Mouse (Mus musculus): ENCODE data around the gene Slc38a1. TPM values are rescaled to one million over a fixed set of nuclear protein-coding genes. Genes with fewer than 3 reads are reported as not detected.

The Slc38a1 gene
- total and polyA plus RNA-seq, 3 experiments = 0.03 TPM; not detected in 2

GRCm38 (mm10) chr15:96576998-96577397 is 65.7 kb downstream of the Slc38a1 start:
- no peaks in the 10 kb centered on the region for H3K36me3 ChIP-seq (ENCODE audit: control insufficient read depth in 1 of 2, insufficient read depth in 2 of 2, low read length in 2 of 2)
- no peak overlapping the region for H3K9ac ChIP-seq (ENCODE audit: control insufficient read depth, low read depth, low read length, poor library complexity, severe bottlenecking)
- H3K4me3 ChIP-seq (ENCODE audit: control insufficient read depth in 1 of 2, insufficient read depth in 1 of 2, low read depth in 2 of 2, low read length in 2 of 2) = no peak overlapping the region
- DNase-seq (ENCODE audit: low read depth, low spot score) = no peak
- peaks cover 0 to 2% of the 10 kb centered on the region in 2 experiments; a peak in 2 of 4 replicates for H3K27me3 ChIP-seq (ENCODE audit: control insufficient read depth in 1 of 2, insufficient read depth in 2 of 2, low read length in 2 of 2)
- no peaks in the 10 kb centered on the region for H3K9me3 ChIP-seq (replicated peaks; ENCODE audit: insufficient read depth, low read length)
- H3K27ac ChIP-seq (ENCODE audit: control insufficient read depth, low read depth, low read length) = no peak overlapping the region
- H3K4me1 ChIP-seq (ENCODE audit: control insufficient read depth in 1 of 2, insufficient read depth in 2 of 2, low read length in 2 of 2) = no peaks in the 10 kb centered on the region
- no peaks in the 10 kb centered on the region for H3K79me2 ChIP-seq (ENCODE audit: control insufficient read depth, insufficient read depth, low read length, poor library complexity)
- TF ChIP-seq RCOR1 (IDR thresholded peaks at IDR 0.05; ENCODE audit: low read depth, low read length) (no peak), UBTF (IDR thresholded peaks at IDR 0.05; ENCODE audit: borderline replicate concordance, insufficient read depth, low read depth, low read length) (no peak), ZMIZ1 (IDR thresholded peaks at IDR 0.05; ENCODE audit: low read depth, low read length) (no peak), HCFC1 (IDR thresholded peaks at IDR 0.05; ENCODE audit: low read depth, low read length) (no peak), KAT2A (conservative IDR thresholded peaks at IDR 0.05; ENCODE audit: low read depth, low read length) (no peak), JUND (IDR thresholded peaks at IDR 0.05; ENCODE audit: low read depth, low read length) (no peak), MAX (IDR thresholded peaks at IDR 0.05; ENCODE audit: low read length) (no peak), CHD1 (IDR thresholded peaks at IDR 0.05; ENCODE audit: low read depth, low read length) (no peak)

GRCm38 (mm10) chr15:96568983-96569363 is 73.7 kb downstream of the Slc38a1 start:
- TF ChIP-seq MXI1 (IDR thresholded peaks at IDR 0.05; ENCODE audit: low read depth, low read length) = no peak
- TF ChIP-seq NELFE (IDR thresholded peaks at IDR 0.05; ENCODE audit: low read depth, low read length) = no peak
- no peak for TF ChIP-seq UBTF (IDR thresholded peaks at IDR 0.05; ENCODE audit: borderline replicate concordance, insufficient read depth, low read depth, low read length)
- TF ChIP-seq MAFK (IDR thresholded peaks at IDR 0.05; ENCODE audit: borderline replicate concordance, low read depth, low read length) = no peak
- no peak for TF ChIP-seq HCFC1 (IDR thresholded peaks at IDR 0.05; ENCODE audit: low read depth, low read length)
- no peak for TF ChIP-seq ZC3H11A (IDR thresholded peaks at IDR 0.05; ENCODE audit: low read depth, low read length)
- no peaks in the 10 kb centered on the region; a peak in 1 of 4 replicates for H3K27me3 ChIP-seq (ENCODE audit: control insufficient read depth in 1 of 2, insufficient read depth in 2 of 2, low read length in 2 of 2)
- no peaks in the 10 kb centered on the region for H3K9me3 ChIP-seq (replicated peaks; ENCODE audit: insufficient read depth, low read length)
- H3K36me3 ChIP-seq (ENCODE audit: control insufficient read depth in 1 of 2, insufficient read depth in 2 of 2, low read length in 2 of 2) = no peaks in the 10 kb centered on the region
- no peaks in the 10 kb centered on the region for H3K4me1 ChIP-seq (ENCODE audit: control insufficient read depth in 1 of 2, insufficient read depth in 2 of 2, low read length in 2 of 2)
- no peak for DNase-seq (ENCODE audit: low read depth, low spot score)
- H3K27ac ChIP-seq (ENCODE audit: control insufficient read depth, low read depth, low read length) = no peak overlapping the region
- H3K9ac ChIP-seq (ENCODE audit: control insufficient read depth, low read depth, low read length, poor library complexity, severe bottlenecking) = no peak overlapping the region
- H3K4me3 ChIP-seq (ENCODE audit: control insufficient read depth in 1 of 2, insufficient read depth in 1 of 2, low read depth in 2 of 2, low read length in 2 of 2) = no peak overlapping the region
- H3K79me2 ChIP-seq (ENCODE audit: control insufficient read depth, insufficient read depth, low read length, poor library complexity) = no peaks in the 10 kb centered on the region

GRCm38 (mm10) chr15:96568271-96568982 is 74.3 kb downstream of the Slc38a1 start:
- H3K27ac ChIP-seq (ENCODE audit: control insufficient read depth, low read depth, low read length) = no peak overlapping the region
- no peak for TF ChIP-seq HCFC1 (IDR thresholded peaks at IDR 0.05; ENCODE audit: low read depth, low read length)
- no peak for TF ChIP-seq NELFE (IDR thresholded peaks at IDR 0.05; ENCODE audit: low read depth, low read length)
- no peak for TF ChIP-seq EP300 (IDR thresholded peaks at IDR 0.05; ENCODE audit: low read depth in 1 of 2, low read length in 2 of 2)
- TF ChIP-seq USF2 (IDR thresholded peaks at IDR 0.05; ENCODE audit: borderline replicate concordance in 1 of 2, insufficient read depth in 1 of 2, low read depth in 1 of 2, low read length in 2 of 2) = no peak
- TF ChIP-seq KAT2A (conservative IDR thresholded peaks at IDR 0.05; ENCODE audit: low read depth, low read length) = no peak
- TF ChIP-seq POLR2AphosphoS5 (IDR thresholded peaks at IDR 0.05; ENCODE audit: borderline replicate concordance, low read depth, low read length) = no peak
- TF ChIP-seq MAX (IDR thresholded peaks at IDR 0.05; ENCODE audit: low read length) = no peak
- no peak for TF ChIP-seq ELF1 (IDR thresholded peaks at IDR 0.05; ENCODE audit: low read depth, low read length)
- no peak for TF ChIP-seq RAD21 (IDR thresholded peaks at IDR 0.05; ENCODE audit: low read depth, low read length)
- H3K79me2 ChIP-seq (ENCODE audit: control insufficient read depth, insufficient read depth, low read length, poor library complexity) = no peaks in the 10 kb centered on the region
- no peaks in the 10 kb centered on the region for H3K4me1 ChIP-seq (ENCODE audit: control insufficient read depth in 1 of 2, insufficient read depth in 2 of 2, low read length in 2 of 2)
- no peaks in the 10 kb centered on the region for H3K36me3 ChIP-seq (ENCODE audit: control insufficient read depth in 1 of 2, insufficient read depth in 2 of 2, low read length in 2 of 2)
- no peak overlapping the region for H3K4me3 ChIP-seq (ENCODE audit: control insufficient read depth in 1 of 2, insufficient read depth in 1 of 2, low read depth in 2 of 2, low read length in 2 of 2)
- no peak overlapping the region for H3K9ac ChIP-seq (ENCODE audit: control insufficient read depth, low read depth, low read length, poor library complexity, severe bottlenecking)
- no peak for DNase-seq (ENCODE audit: low read depth, low spot score)
- no peaks in the 10 kb centered on the region for H3K27me3 ChIP-seq (ENCODE audit: control insufficient read depth in 1 of 2, insufficient read depth in 2 of 2, low read length in 2 of 2)
- H3K9me3 ChIP-seq (replicated peaks; ENCODE audit: insufficient read depth, low read length) = no peaks in the 10 kb centered on the region

All from MEL (cell line).